Mouse (Mus musculus): ENCODE results near the gene Smpdl3b.

GRCm38 (mm10) chr4:132776764-132777163 is 19.7 kb upstream of the Smpdl3b start:
- TF ChIP-seq EP300 (optimal IDR thresholded peaks at IDR 0.05) (no peak), CTCF (IDR thresholded peaks at IDR 0.05; ENCODE audit: low read depth) (peak; percentile 84)
